Mouse (Mus musculus) MEL (cell line): Measurements from ENCODE around the gene Zkscan5. TPM values are rescaled to one million over a fixed set of nuclear protein-coding genes. Genes with fewer than 3 reads are reported as not detected.

Experiments used
- DNase-seq: peaks from one replicate; pipeline ENCODE4 v3.0.0; 2011; ENCODE audit warnings: low read depth, low spot score
- H3K27ac ChIP-seq: 2 replicates; pipeline ENCODE4 v1.5.1; 2012; ENCODE audit warnings: low read depth, mild to moderate bottlenecking, control low read depth, low read length, moderate library complexity; ENCODE audit not compliant: control insufficient read depth
- H3K27me3 ChIP-seq, 2 experiments: fragments of 150-350 bp in 1 of 2; sonication (generic) in 1 of 2; 2 replicates each; pipeline ENCODE4 v1.6.1; 2012; ENCODE audit warnings: low read length in 2 of 2, mild to moderate bottlenecking in 2 of 2, improper control_type of control experiment in 1 of 2, moderate library complexity in 1 of 2; ENCODE audit not compliant: insufficient read depth in 2 of 2, control insufficient read depth in 1 of 2
- H3K36me3 ChIP-seq, 2 experiments: 2 replicates each; pipeline ENCODE4 v1.6.1; 2012 to 2014; ENCODE audit warnings: low read length in 2 of 2, improper control_type of control experiment in 1 of 2, inconsistent platforms in 1 of 2, mild to moderate bottlenecking in 1 of 2; ENCODE audit not compliant: insufficient read depth in 2 of 2, control insufficient read depth in 1 of 2
- H3K4me1 ChIP-seq, 2 experiments: fragments of 150-350 bp in 1 of 2; sonication (generic) in 1 of 2; 2 replicates each; pipeline ENCODE4 v1.6.1; 2012; ENCODE audit warnings: low read length in 2 of 2, improper control_type of control experiment in 1 of 2, mild to moderate bottlenecking in 1 of 2; ENCODE audit not compliant: insufficient read depth in 2 of 2, control insufficient read depth in 1 of 2
- H3K4me3 ChIP-seq, 2 experiments: fragments of 150-350 bp in 1 of 2; sonication (generic) in 1 of 2; 2 replicates each; pipeline ENCODE4 v1.5.1; 2012; ENCODE audit warnings: low read depth in 2 of 2, low read length in 2 of 2, mild to moderate bottlenecking in 2 of 2, moderate library complexity in 2 of 2, control low read depth in 1 of 2, improper control_type of control experiment in 1 of 2; ENCODE audit not compliant: control insufficient read depth in 1 of 2, insufficient read depth in 1 of 2
- H3K79me2 ChIP-seq: 2 replicates; pipeline ENCODE4 v1.6.1; 2012; ENCODE audit warnings: mild to moderate bottlenecking, low read length, moderate library complexity; ENCODE audit not compliant: control insufficient read depth, poor library complexity, insufficient read depth
- H3K9ac ChIP-seq: 2 replicates; pipeline ENCODE4 v1.6.1; 2012; ENCODE audit warnings: low read depth, mild to moderate bottlenecking, control low read depth, low read length, moderate library complexity; ENCODE audit not compliant: control insufficient read depth, poor library complexity, severe bottlenecking
- H3K9me3 ChIP-seq: fragments of 150-350 bp; sonication (generic); replicated peaks from 2 replicates; pipeline ENCODE4 v1.6.1; 2012; ENCODE audit warnings: mild to moderate bottlenecking, low read length, improper control_type of control experiment, moderate library complexity; ENCODE audit not compliant: insufficient read depth
- BHLHE40 ChIP-seq: IDR thresholded peaks from 2 replicates; pipeline ENCODE4 v1.6.1; 2012; ENCODE audit warnings: low read depth, mild to moderate bottlenecking, inconsistent platforms, low read length, improper control_type of control experiment, borderline replicate concordance
- CHD2 ChIP-seq: IDR thresholded peaks from 2 replicates; pipeline ENCODE4 v1.6.1; 2011; ENCODE audit warnings: low read length, improper control_type of control experiment
- CTCF ChIP-seq, 3 experiments: IDR thresholded peaks in 2 of 3; conservative IDR thresholded peaks in 1 of 3; 2 replicates each; pipeline ENCODE4 v1.5.1; 2011 to 2012; ENCODE audit warnings: low read length in 3 of 3, low read depth in 2 of 3, mild to moderate bottlenecking in 2 of 3, improper control_type of control experiment in 1 of 3, inconsistent platforms in 1 of 3, mixed read lengths in 1 of 3, moderate library complexity in 1 of 3; ENCODE audit not compliant: control insufficient read depth in 1 of 3, insufficient read depth in 1 of 3, poor library complexity in 1 of 3, severe bottlenecking in 1 of 3
- E2F4 ChIP-seq: IDR thresholded peaks from 2 replicates; pipeline ENCODE4 v1.6.1; 2011; ENCODE audit warnings: low read depth, low read length, improper control_type of control experiment, borderline replicate concordance
- ELF1 ChIP-seq: IDR thresholded peaks from 2 replicates; pipeline ENCODE4 v1.6.1; 2014; ENCODE audit warnings: low read depth, mild to moderate bottlenecking, inconsistent platforms, low read length, improper control_type of control experiment, moderate library complexity
- EP300 ChIP-seq, 2 experiments: IDR thresholded peaks; 2 replicates each; pipeline ENCODE4 v1.6.1; 2011; ENCODE audit warnings: improper control_type of control experiment in 2 of 2, low read length in 2 of 2, low read depth in 1 of 2, mild to moderate bottlenecking in 1 of 2
- GABPA ChIP-seq: IDR thresholded peaks from 2 replicates; pipeline ENCODE4 v1.6.1; 2012; ENCODE audit warnings: low read depth, mild to moderate bottlenecking, inconsistent platforms, low read length, improper control_type of control experiment, moderate library complexity
- GATA1 ChIP-seq: IDR thresholded peaks from 2 replicates; pipeline ENCODE4 v1.6.1; 2011; ENCODE audit warnings: low read depth, low read length, improper control_type of control experiment
- JUND ChIP-seq: IDR thresholded peaks from 2 replicates; pipeline ENCODE4 v1.6.1; 2011; ENCODE audit warnings: low read depth, mild to moderate bottlenecking, improper control_type of control experiment, low read length
- MAX ChIP-seq: IDR thresholded peaks from 2 replicates; pipeline ENCODE4 v1.6.1; 2011; ENCODE audit warnings: low read length, improper control_type of control experiment
- MAZ ChIP-seq: IDR thresholded peaks from 2 replicates; pipeline ENCODE4 v1.6.1; 2012; ENCODE audit warnings: low read depth, mild to moderate bottlenecking, inconsistent platforms, low read length, improper control_type of control experiment
- MEF2A ChIP-seq: IDR thresholded peaks from 2 replicates; pipeline ENCODE4 v1.6.1; 2014; ENCODE audit warnings: low read depth, mild to moderate bottlenecking, inconsistent platforms, low read length, improper control_type of control experiment; ENCODE audit not compliant: poor library complexity, insufficient replicate concordance, severe bottlenecking; ENCODE audit errors: extremely low read depth
- MXI1 ChIP-seq: IDR thresholded peaks from 2 replicates; pipeline ENCODE4 v1.6.1; 2011; ENCODE audit warnings: mild to moderate bottlenecking, low read depth, low read length, improper control_type of control experiment
- MYB ChIP-seq: IDR thresholded peaks from 2 replicates; pipeline ENCODE4 v1.6.1; 2011; ENCODE audit warnings: mild to moderate bottlenecking, low read depth, low read length, improper control_type of control experiment
- NELFE ChIP-seq: IDR thresholded peaks from 2 replicates; pipeline ENCODE4 v1.6.1; 2011; ENCODE audit warnings: low read depth, low read length, improper control_type of control experiment
- NRF1 ChIP-seq: IDR thresholded peaks from 2 replicates; pipeline ENCODE4 v1.6.1; 2014; ENCODE audit warnings: low read depth, mild to moderate bottlenecking, inconsistent platforms, low read length, improper control_type of control experiment, moderate library complexity; ENCODE audit not compliant: poor library complexity, insufficient read depth, severe bottlenecking
- POLR2A ChIP-seq, 2 experiments: IDR thresholded peaks; 2 replicates each; pipeline ENCODE4 v1.6.1; 2011 to 2012; ENCODE audit warnings: low read length in 2 of 2, mild to moderate bottlenecking in 2 of 2, control low read depth in 1 of 2, improper control_type of control experiment in 1 of 2, low read depth in 1 of 2, moderate library complexity in 1 of 2; ENCODE audit not compliant: control insufficient read depth in 1 of 2, insufficient read depth in 1 of 2, poor library complexity in 1 of 2
- POLR2AphosphoS2 ChIP-seq: IDR thresholded peaks from 2 replicates; pipeline ENCODE4 v1.6.1; 2011; ENCODE audit warnings: low read length, improper control_type of control experiment
- POLR2AphosphoS5 ChIP-seq: IDR thresholded peaks from 2 replicates; pipeline ENCODE4 v1.6.1; 2012; ENCODE audit warnings: low read depth, borderline replicate concordance, mild to moderate bottlenecking, inconsistent platforms, low read length, moderate library complexity, mixed read lengths
- RAD21 ChIP-seq: IDR thresholded peaks from 2 replicates; pipeline ENCODE4 v1.6.1; 2011; ENCODE audit warnings: mild to moderate bottlenecking, low read depth, low read length, improper control_type of control experiment
- RCOR1 ChIP-seq: IDR thresholded peaks from 2 replicates; pipeline ENCODE4 v1.6.1; 2012; ENCODE audit warnings: low read depth, mild to moderate bottlenecking, inconsistent platforms, low read length, improper control_type of control experiment
- SIN3A ChIP-seq: IDR thresholded peaks from 2 replicates; pipeline ENCODE4 v1.6.1; 2012; ENCODE audit warnings: low read length, improper control_type of control experiment, inconsistent platforms
- TAL1 ChIP-seq: IDR thresholded peaks from 2 replicates; pipeline ENCODE4 v1.6.1; 2012; ENCODE audit warnings: mild to moderate bottlenecking, inconsistent platforms, low read length, moderate library complexity, mixed read lengths
- UBTF ChIP-seq: IDR thresholded peaks from 2 replicates; pipeline ENCODE4 v1.6.1; 2012; ENCODE audit warnings: low read depth, mild to moderate bottlenecking, inconsistent platforms, low read length, improper control_type of control experiment, moderate library complexity, borderline replicate concordance; ENCODE audit not compliant: insufficient read depth
- USF2 ChIP-seq, 2 experiments: IDR thresholded peaks; 2 replicates each; pipeline ENCODE4 v1.6.1; 2011 to 2012; ENCODE audit warnings: improper control_type of control experiment in 2 of 2, low read length in 2 of 2, borderline replicate concordance in 1 of 2, inconsistent platforms in 1 of 2, low read depth in 1 of 2, mild to moderate bottlenecking in 1 of 2; ENCODE audit not compliant: insufficient read depth in 1 of 2
- ZNF384 ChIP-seq: IDR thresholded peaks from 2 replicates; pipeline ENCODE4 v1.6.1; 2012; ENCODE audit warnings: low read depth, mild to moderate bottlenecking, inconsistent platforms, low read length, improper control_type of control experiment
- polyA plus RNA-seq, 2 experiments: library from polyadenylated mRNA; stranded (reverse) in 1 of 2; unstranded in 1 of 2; fragments of >175 nt in 1 of 2; fragments of >200 nt in 1 of 2; gene quantifications; 2 replicates each; pipeline versions ENCODE4 v1.2.1 to v1.2.4; 2012; ENCODE audit warnings: low replicate concordance in 2 of 2, low read depth in 1 of 2; ENCODE audit not compliant: insufficient read length in 2 of 2, insufficient read depth in 1 of 2, missing spikeins in 1 of 2
- total RNA-seq: library from RNA; depleted of rRNA; stranded (reverse); fragments of 300-350 nt; gene quantifications from 2 replicates; pipeline ENCODE4 v1.2.3, GENCODE M21; 2012

Zkscan5 gene
- total and polyA plus RNA-seq, 3 experiments, result 8.7 to 9.8 TPM; not detected in 1

DNA sequence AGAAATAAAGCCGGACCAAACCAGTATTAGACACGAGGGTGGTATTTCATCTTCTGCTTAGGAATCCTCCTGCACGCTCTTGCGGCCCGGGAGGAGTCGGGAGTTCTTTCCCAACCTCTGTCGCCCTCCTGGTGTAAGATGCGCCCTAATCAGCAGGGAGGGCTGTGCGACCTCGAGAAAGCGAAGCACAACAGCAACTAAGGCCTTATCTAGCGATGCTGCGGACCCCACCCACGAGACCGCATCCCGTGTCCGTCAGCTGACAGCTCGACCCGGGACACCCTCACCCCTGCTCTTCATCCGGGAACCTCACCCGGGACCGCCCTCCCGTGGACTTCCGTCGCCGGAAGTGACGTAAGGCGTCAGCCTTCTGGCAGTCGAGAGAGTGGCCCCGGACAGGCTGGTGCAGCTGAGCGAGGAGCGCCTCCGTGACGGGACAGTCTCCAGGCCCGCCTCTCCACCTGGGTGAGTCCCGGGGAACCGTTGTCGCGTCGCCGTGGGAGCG lies 27.1 kb downstream of the Zkscan5 start, which contains the start of gene Zfp655 (continued):
- TF ChIP-seq CTCF (IDR thresholded peaks at IDR 0.05 in 2 of 3, conservative IDR thresholded peaks at IDR 0.05 in 1 of 3; ENCODE audit: control insufficient read depth in 1 of 3, insufficient read depth in 1 of 3, low read depth in 2 of 3, low read length in 3 of 3, poor library complexity in 1 of 3, severe bottlenecking in 1 of 3) (no peak), MYB (no peak), POLR2A (IDR thresholded peaks at IDR 0.05; ENCODE audit: control insufficient read depth in 1 of 2, insufficient read depth in 1 of 2, low read depth in 1 of 2, low read length in 2 of 2, poor library complexity in 1 of 2) (peak; percentile 84 to 98), SIN3A (peak; percentile 97), EP300 (IDR thresholded peaks at IDR 0.05; ENCODE audit: low read depth in 1 of 2, low read length in 2 of 2) (peak in 1 of 2 experiments; percentile 82; a peak in 2 of 4 replicates), BHLHE40 (peak; percentile 96), ZNF384 (no peak), NRF1 (0 out of 2 replicates have a peak, but pooled peaks have one; percentile 24), POLR2AphosphoS5 (peak; percentile 90; the same call in 1 of the 2 replicates), MEF2A (0 out of 2 replicates have a peak, but pooled peaks have one; percentile 32), ELF1 (peak; percentile 73), E2F4 (no peak), RCOR1 (no peak), MAZ (no peak), RAD21 (no peak), MAX (peak; percentile 86), TAL1 (no peak), JUND (no peak), GABPA (no peak), GATA1 (peak; percentile 81), POLR2AphosphoS2 (peak; percentile 88)

- Histone ChIP-seq H3K4me3 (peak overlapping the region; percentile 73 to 78), H3K27me3 (no peaks in the 10 kb centered on the region), H3K9me3 (no peaks in the 10 kb centered on the region), H3K9ac (peak overlapping the region; percentile 90), H3K4me1 (peaks cover 9 to 17% of the 10 kb centered on the region in 2 experiments), H3K27ac (peak overlapping the region; percentile 53), H3K36me3 (peaks cover 16 to 27% of the 10 kb centered on the region in 2 experiments), H3K79me2 (peaks cover 37% of the 10 kb centered on the region)
- DNase-seq, result peak; percentile 57
- TF ChIP-seq MYB, result no peak
- peak; percentile 44; the same call in 1 of the 2 replicates for TF ChIP-seq MXI1
- TF ChIP-seq EP300 (IDR thresholded peaks at IDR 0.05; ENCODE audit: low read depth in 1 of 2, low read length in 2 of 2), result no peak
- no peak for TF ChIP-seq POLR2AphosphoS2
- no peak for TF ChIP-seq USF2 (IDR thresholded peaks at IDR 0.05; ENCODE audit: borderline replicate concordance in 1 of 2, insufficient read depth in 1 of 2, low read depth in 1 of 2, low read length in 2 of 2)
- TF ChIP-seq RCOR1, result no peak
- TF ChIP-seq UBTF, result 0 out of 2 replicates have a peak, but pooled peaks have one; percentile 84
- no peak for TF ChIP-seq NELFE
- TF ChIP-seq POLR2AphosphoS5, result no peak
- no peak for TF ChIP-seq JUND
- no peak for TF ChIP-seq CHD2
- TF ChIP-seq MAX, result 0 out of 2 replicates have a peak, but pooled peaks have one; percentile 22
These were observed 27.6 kb downstream of the Zkscan5 start for GRCm38 (mm10) chr5:145231893-145232411.
